Mouse (Mus musculus) layer of hippocampus, adult 11-12 months (tissue): Measurements from ENCODE around the gene Mn1.

Source experiments
- DNase-seq: peaks from one replicate; pipeline ENCODE4 v3.0.0; 2022; ENCODE audit warnings: low spot score

Mn1 gene

DNA sequence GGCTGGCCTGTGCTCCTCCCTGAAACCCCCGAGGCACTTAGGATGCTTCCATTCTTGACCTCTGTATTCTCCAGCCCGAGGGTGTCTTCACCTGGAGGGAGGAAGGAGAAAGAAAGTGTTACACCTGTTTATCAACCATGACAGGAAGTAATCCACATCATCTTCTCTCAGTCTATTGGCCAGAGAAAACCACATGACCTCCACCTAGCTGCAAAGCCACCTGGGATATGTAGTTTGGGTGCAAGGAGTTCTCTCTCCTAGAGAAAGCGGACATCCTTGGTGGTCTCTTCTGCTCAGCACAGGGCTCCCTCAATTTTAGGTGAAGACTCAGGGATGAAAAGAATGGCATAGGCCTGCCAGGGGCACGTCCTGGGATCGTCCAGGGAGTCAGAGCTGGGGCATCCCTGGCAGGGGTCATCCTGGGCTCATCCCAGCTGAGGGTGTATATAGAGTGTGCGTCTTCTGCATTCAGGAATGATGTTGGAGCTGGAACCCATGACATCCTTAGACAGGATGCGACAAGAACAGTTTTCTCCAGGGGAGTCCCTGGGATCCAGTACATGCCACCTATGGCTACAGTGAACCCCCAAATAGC is 72.0 kb downstream of the Mn1 start:
- no peak for DNase-seq

DNA sequence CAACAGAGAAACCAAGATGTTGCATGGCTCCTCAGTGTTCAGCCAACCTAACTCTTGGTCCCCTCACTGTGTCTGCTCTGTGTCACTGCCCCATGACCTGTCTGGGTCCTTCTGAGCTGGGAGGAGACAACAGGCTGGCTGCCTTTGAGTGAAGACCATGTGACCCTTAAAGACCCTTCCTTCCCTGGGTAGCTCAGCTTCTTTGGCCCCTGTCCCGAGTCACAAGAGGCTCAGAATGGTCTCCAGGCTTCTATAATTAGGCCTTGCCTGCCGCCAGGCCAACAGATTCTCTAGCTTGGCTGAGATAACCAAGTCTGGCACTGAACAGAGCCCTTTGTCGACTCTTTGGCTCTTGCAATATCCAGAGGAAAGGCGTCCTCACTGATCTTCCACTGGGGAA is 73.4 kb downstream of the Mn1 start:
- DNase-seq: no peak

DNA sequence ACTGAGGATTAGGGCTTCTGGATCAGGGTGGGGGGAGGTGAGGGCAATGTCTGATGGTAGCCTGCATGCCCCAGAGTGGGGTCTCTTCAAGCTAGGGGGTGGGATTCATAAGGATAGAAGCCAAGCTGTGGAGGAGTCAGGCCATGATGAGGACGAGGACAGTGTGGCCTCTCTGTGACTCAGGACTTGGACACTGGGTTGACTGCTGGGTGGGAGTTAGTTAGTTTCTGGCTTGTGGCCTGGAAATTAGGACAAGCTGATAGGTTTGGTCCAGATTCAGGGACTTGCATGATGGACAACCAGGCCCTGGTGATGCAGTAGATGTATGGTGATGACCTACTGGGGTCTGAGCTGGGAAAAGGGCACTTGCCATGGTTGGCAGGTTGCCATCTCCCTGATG is 74.3 kb downstream of the Mn1 start:
- DNase-seq: no peak

DNA sequence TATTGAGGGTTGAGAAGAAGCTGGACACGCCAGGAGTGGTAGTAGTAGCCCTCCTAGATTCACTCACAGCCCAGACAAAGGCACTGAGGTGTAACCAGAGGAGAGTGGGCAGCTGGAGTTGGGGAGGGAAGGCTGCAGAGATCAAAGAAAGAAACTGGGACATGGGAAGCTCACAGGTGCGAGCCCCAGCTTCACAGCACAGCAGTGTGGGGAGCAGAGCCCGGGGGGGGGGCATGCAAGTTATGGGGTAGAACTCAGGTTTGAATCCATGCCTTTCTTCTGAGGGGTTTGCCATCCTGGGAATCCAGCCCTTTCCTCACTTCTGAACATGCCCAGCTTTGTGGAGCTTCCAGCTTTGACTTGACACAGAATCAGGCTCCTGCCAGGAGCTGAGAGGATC is 82.9 kb downstream of the Mn1 start:
- no peak for DNase-seq

DNA sequence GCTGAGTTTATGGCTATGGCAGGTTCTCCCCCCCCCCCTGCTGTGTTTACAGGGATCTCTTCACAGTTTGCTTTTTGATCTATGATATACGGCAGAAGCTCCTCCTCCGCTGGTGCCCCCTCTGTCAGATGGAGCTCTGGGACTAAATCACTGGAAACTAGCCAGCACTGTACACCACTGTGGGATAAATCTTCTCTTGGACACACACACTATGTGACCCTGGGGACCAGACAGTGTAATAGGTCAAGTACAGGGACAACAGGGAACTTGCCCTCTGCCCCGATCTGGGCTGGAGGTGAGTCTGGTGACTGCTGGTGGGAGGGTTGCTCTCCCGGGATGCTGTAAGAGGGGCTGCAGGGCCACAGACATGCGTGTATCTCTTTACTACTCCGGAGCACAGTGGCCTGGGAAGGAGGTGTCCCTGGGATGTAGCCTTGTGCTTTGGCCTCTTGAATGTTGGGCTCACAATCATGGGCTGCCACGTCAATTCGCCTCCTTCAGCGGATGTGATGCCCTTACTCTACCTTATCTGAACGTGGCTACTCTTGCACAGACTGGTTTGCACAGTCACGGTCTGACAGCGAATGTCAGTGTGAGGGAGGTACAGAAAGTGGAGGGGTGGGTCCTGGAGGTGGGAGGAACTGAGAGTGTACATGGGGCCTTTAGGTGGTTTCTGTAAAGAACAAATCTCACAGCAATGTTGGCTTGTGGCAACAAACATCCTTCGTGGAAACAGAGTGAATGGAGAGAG is 84.7 kb downstream of the Mn1 start:
- DNase-seq: no peak

DNA sequence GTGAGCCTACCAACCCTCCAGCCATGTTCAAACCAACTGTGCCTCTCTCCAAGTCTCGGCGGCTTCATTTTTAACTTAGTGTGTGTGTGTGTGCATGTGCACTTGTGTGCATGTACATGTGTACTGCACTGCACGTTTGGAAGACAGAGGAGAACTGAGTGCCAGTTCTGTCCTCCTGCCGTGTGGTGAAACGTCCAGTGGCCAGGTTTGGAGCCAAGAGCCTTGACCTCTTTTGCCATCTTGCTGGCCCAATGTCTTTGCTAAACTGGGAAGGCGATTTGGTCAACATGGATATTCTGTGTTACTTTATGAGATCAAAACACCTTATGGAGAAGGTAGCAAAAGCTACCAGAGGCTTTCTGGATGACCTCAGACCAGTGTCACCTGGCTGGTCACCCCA is 88.1 kb downstream of the Mn1 start:
- no peak for DNase-seq

DNA sequence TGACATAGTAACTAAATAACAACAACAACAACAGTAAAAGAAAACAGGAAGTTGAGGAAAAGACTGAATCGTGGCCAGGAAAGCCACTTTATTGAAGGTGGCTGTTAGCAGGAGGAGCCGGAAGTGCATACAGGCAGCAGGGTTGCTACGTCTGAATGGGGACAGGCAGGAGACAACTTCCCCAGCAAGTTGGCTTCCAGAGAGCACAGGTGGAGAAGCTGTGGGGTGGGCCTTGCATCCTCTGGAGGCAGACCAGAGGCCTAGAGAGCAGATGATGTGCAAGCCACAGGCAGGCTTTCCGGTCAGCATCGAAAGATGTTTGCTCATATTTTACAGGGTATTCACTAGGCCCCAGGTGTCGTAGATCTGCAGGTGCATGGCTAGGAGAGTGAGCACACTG is 88.7 kb downstream of the Mn1 start:
- no peak for DNase-seq

DNA sequence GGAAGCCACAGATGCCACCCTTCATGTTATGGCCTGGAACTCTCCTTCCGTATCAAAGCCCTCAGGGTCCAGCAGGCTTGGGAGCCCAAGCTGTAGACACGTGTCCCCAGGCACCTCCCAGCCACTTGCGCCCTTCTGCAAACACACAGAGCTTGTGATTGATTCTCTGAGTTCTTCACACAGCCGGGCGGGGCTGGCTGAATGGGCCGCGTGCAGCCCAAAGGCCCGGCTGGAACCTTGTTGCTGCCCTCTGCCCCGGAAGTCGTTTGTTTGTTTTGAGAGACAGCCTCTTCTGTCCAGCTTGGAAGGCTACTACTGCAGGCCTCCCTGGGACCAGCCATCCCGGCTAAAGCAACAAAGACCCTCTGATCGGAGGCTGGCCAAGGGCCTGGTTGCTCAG is 89.2 kb downstream of the Mn1 start:
- no peak for DNase-seq
